Mouse (Mus musculus) adrenal gland, adult (tissue): ENCODE data around the gene Fut11.
A peak's percentile ranks its signal among the peaks of the same experiment; 100 is the strongest.

Experiments used
- DNase-seq, 2 experiments: peaks; one replicate each; pipeline ENCODE4 v3.0.0; 2022 to 2023; ENCODE audit warnings: low spot score in 1 of 2; ENCODE audit not compliant: inconsistent age in 2 of 2

Gene Fut11

GRCm38 (mm10) chr14:20694884-20695760 is at the start of gene Fut11:
Gene Fut11 (plus strand): TSS chr14:20694968.
- peak; percentile 93 to 96 for DNase-seq

- DNase-seq: no peak
Measured at GRCm38 (mm10) chr14:20645547-20645946, 49.2 kb upstream of the Fut11 start.

DNA sequence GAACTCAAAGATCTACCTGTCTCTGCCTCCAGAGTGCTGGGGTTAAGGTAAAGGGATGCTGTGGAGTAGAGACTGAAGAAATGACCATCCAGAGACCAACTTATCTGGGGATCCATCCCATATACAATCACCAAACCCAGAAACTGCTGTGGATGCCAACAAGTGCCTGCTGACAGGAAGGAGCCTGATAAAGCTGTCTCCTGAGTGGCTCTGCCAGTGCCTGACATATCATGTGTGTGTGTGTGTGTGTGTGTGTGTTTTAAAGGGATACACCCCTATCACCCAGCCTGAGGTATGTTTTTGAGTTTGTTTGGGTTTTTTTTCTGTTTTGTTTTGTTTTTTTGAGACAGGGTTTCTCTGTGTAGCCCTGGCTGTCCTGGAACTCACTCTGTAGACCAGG is 48.4 kb upstream of the Fut11 start:
- DNase-seq: no peak

DNA sequence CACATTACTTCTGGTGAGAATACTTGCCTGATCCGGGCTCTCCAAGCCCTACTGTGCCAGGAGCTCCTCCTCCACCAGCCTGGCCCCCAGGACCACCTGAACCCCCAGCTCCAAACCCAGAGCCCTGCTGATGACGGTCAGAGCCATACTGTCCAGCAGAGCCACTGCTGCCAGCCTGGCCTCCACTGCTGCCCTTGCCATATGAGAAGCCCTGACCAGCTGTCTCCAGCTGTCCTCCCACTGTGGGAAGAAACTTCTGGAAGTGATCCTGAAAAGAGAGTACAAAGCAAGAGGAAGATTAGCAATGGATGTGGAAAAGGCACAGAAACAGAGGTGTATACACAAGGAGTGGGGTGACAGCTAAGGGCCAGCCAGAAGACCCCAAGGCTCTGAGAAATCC is 43.8 kb upstream of the Fut11 start:
- DNase-seq: no peak

DNA sequence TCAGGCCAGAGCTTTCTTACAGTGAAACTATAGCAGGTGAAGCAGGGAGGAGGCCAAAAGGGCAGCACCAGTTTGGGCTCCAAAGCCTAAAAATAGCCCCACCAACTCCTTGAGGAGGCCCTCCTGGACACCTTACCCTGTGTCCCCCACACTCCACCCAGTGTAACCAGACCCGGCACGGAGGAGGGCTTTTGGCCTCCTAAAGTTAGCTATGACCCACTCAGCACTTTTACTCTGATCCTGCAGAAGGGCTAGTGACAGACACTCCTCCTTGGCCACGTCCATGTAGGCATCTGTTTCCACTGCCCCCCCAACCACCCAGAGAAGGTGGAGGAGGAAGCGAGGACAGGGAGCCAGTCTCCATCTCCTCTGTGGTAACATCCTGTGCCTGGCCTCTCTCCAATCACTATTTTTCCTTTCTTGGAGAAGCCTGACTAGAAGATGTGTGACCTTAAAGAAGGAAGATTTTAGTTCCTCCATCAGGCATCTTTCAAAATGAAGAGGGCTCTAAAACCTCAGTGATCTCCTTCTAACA is 43.0 kb upstream of the Fut11 start:
- DNase-seq: no peak

DNA sequence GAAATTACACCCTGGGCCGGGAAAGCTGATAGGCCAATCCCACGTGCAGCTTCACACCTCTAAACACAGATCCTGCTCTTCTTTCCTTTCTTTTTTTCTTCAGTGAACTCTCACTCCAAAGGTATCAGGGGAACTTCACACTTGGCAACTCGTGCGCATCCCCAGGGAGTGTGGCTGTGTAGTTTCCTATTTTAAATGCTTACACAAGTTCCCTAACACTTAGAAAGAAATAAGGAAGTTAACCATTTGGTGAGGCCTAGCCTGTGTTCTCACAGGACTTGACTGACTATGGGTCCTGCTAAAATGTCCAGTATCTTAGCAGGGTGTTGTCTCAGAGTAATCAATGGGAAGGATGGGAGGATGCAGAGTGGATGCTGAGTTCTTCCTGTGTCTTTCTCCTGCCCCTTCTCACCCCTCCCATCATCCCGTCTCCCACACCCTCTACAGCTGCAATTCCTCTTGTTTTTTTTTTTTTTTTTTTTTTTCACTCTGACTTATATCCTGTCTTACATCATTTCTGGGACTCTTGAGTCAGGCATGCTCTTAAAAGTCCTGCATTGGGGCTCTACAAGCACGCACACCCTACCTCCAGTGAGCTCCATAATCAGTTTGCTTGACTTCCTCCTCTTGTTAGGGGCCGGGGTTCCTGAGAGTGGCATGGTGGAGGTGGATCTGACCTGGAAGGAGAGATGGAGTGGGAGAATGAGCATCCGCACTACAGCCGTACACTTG is 39.9 kb upstream of the Fut11 start:
- no peak for DNase-seq

GRCm38 (mm10) chr14:20655731-20656130 is 39.0 kb upstream of the Fut11 start:
- DNase-seq: no peak

- no peak for DNase-seq
Measured at GRCm38 (mm10) chr14:20656361-20656760, 38.4 kb upstream of the Fut11 start, which contains the start of gene Myoz1. Gene Myoz1 (minus strand): TSS chr14:20656540.

- peak in 1 of 2 experiments; percentile 82 for DNase-seq
Measured at GRCm38 (mm10) chr14:20658326-20658725, 36.4 kb upstream of the Fut11 start.

DNA sequence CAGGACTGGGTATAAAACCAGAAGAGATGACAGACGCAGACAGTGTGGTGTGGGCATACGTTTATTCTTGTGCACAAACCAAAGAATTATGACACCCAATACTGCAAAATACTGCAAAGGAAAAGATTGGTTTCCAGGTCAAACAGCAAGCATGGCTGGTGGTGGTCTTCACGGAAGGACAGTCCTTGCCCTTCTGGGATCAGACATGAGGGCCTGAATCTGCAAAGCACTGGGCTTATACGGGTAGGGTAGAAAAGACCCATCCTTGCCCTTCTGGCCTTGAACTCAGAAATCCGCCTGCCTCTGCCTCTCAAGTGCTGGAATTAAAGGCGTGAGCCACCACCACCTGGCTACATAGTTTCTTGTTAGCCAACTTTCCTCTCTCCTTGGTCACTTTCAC is 35.9 kb upstream of the Fut11 start:
- no peak for DNase-seq

GRCm38 (mm10) chr14:20659687-20660086 is 35.1 kb upstream of the Fut11 start:
- DNase-seq: no peak

DNA sequence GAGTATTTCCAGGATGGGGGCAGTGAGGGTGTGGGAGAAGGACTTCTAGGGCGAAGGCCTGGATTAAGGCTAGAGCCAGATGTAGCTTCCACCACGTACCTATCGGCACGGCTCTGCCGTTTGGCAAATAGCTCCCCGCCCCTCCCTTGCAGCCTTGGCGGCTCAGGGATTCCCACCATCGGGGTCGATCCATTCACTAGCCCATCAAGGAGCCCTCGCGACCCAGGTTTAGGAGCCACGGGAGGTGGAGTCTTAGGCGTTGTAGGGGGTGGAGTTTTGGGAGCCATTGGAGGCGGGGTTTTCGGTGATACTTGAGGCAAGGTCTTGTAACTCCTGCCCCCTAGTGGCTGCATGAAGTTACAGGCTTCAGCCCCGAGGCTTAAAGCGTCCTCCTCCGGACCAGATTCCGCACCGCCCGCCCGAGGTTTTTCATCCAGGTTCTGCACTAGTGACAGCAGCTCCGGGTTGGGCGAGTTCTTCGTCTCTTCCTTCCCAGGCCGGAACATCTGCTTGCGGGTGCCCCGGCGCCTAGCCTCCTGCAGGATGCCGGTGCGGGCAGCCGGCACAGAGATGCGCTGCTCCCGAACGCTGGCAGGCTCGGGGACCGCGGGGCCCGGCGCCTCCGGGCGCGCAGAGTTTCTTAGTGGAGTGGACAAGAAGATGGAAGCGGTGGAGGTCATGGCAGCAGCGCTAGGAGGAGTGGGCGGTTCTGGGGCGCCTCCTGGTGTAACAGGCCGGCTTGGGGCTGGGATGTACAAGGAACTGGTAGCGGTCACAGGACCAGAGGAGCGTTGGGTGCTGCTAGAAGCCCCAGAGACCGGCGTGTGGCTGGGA is 33.7 kb upstream of the Fut11 start:
- peak; percentile 93 to 98 for DNase-seq

DNA sequence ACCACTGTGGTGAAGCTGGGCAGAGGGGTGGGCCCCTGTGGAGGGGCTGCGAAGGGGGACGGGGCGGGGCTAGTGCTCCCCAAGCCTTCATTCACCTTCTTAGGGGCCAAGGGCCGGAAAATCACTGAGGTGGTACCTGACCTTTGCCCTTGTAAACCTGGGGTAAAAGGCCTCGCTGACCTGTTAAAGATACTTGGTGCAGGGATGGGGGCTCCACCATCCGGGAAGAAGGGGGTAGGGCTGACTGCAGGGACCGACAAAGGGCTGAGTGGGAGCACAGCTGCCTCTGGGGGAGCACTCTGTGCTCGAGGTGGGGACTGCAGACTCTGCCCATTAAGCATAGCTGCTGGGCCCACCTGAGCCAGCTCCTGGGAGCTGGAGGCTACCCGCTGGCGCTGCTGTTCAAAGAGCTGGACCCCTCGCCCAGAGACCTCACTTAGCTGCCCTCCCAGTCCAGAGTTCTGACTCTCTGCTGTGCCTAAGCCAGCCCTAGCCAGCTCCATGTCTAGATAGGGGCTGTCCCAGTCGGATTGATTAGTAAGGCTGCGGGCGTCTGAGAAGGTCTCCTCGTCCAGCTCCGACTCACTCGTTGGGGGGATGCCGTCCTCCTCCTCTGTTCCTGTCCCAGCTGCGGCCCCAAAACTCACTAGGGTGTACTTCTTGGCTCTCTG is 33.0 kb upstream of the Fut11 start:
- no peak for DNase-seq

DNA sequence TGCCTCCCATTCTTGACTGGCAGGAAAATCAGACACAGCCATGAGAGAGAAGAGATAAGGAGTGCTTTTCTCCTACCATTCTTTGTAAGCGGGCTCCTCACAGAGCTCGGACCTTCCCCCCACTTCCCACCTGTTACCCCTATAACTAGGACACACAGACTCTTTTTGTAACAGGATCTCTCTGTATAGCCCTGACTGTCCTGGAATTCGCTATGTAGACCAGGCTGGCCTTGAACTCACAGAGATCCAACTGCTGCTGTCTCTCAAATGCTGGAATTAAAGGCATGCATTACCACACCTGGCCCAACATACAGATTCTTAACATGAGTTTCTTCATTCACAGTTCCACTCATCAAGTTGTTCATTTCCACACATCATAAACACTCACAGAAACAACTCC is 32.0 kb upstream of the Fut11 start:
- no peak for DNase-seq

- DNase-seq: no peak
Measured at GRCm38 (mm10) chr14:20663601-20664000, 31.2 kb upstream of the Fut11 start.

- DNase-seq: no peak
Measured at GRCm38 (mm10) chr14:20664436-20664835, 30.3 kb upstream of the Fut11 start.

DNA sequence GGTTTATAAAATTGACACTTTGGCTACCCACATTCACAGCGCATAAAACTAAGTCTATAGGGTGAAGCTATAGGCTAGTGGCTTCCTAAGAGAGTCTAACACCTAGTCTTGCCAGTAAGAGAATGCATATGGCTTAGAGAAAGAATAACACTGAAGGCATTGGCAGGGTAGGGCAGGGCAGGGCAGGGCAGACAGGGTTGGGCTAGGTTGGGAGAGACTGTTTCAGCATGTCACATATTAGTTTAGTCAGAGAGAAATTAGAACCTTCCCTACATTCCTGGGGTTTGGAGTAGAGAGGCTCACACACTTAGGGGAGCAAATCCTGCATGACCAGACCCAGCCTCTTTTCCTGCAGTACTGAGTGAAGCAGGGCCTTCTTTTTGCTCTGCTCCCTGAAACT is 27.3 kb upstream of the Fut11 start:
- DNase-seq: no peak

DNA sequence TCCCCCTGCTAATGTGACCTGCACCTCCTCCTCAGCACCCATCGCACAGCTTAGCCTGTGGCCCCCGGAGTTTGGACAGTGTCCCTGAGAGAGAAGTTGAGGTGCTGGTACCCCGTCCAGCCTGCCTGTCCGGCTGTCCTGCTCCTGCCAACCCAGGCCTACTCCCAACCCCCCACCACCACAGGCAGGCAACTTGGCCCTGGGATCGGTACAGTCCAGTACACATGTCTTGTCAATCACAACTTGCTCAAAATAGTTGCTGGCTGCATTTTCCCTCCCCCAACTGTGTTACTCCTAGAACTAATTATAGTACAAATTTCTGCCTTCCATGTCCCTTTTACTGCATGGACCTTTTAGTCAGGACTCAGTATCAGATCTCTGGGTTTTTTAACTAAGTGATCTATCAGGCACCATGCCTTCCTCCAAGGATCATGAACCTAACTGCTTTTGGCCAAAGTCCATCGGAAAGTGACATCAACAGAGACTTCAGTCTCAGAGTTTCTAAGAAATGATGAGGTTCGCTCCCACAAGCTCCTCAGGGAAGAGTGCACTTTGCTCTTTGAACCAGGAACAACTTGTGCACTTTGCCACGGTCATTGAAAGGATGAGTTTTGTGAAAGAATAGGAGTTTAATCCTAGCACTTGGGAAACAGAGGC is 26.5 kb upstream of the Fut11 start, which contains the start of gene Synpo2l:
TSS of gene Synpo2l (minus strand) at position 201 of the 657 bp plus-strand sequence.
- no peak for DNase-seq

GRCm38 (mm10) chr14:20672990-20673389 is 21.8 kb upstream of the Fut11 start:
- DNase-seq: peak in 1 of 2 experiments; percentile 64

- DNase-seq: peak in 1 of 2 experiments; percentile 63
Measured at GRCm38 (mm10) chr14:20673735-20674063, 21.1 kb upstream of the Fut11 start.
